Mouse (Mus musculus) ES-Bruce4 (cell line): ENCODE data around the gene Pibf1. TPM values are rescaled to one million over a fixed set of nuclear protein-coding genes. Genes with fewer than 3 reads are reported as not detected.

Source experiments
- H3K27ac ChIP-seq: 2 replicates; pipeline ENCODE4 v1.5.1; 2012; ENCODE audit warnings: low read length, inconsistent platforms; ENCODE audit not compliant: insufficient read depth
- H3K27me3 ChIP-seq: 2 replicates; pipeline ENCODE4 v1.6.1; 2012; ENCODE audit warnings: mild to moderate bottlenecking, low read length, inconsistent platforms; ENCODE audit not compliant: control insufficient read depth, poor library complexity, insufficient read depth, severe bottlenecking
- H3K36me3 ChIP-seq: 2 replicates; pipeline ENCODE4 v1.6.1; 2012; ENCODE audit warnings: inconsistent platforms, mild to moderate bottlenecking, low read length, moderate library complexity; ENCODE audit not compliant: control insufficient read depth, poor library complexity, insufficient read depth, severe bottlenecking
- H3K4me1 ChIP-seq: one replicate; pipeline ENCODE4 v1.8.1; 2011; ENCODE audit warnings: low read length; ENCODE audit not compliant: control insufficient read depth, insufficient read depth
- H3K4me3 ChIP-seq: 2 replicates; pipeline ENCODE4 v1.5.1; 2011; ENCODE audit warnings: low read depth, mild to moderate bottlenecking, low read length
- H3K9ac ChIP-seq: 2 replicates; pipeline ENCODE4 v1.6.1; 2012; ENCODE audit warnings: low read depth, mild to moderate bottlenecking, inconsistent platforms; ENCODE audit not compliant: poor library complexity, severe bottlenecking
- H3K9me3 ChIP-seq: replicated peaks from 2 replicates; pipeline ENCODE4 v1.6.1; 2012; ENCODE audit warnings: mild to moderate bottlenecking, low read length, inconsistent platforms; ENCODE audit not compliant: control insufficient read depth, poor library complexity, insufficient read depth, severe bottlenecking
- CTCF ChIP-seq: IDR thresholded peaks from one replicate; pipeline ENCODE4 v1.8.1; 2011; ENCODE audit warnings: low read depth, low read length
- EP300 ChIP-seq: IDR thresholded peaks from 2 replicates; pipeline ENCODE4 v1.6.1; 2011; ENCODE audit warnings: low read depth, low read length; ENCODE audit not compliant: insufficient read depth
- POLR2A ChIP-seq: IDR thresholded peaks from one replicate; pipeline ENCODE4 v1.8.1; 2011; ENCODE audit warnings: low read length; ENCODE audit not compliant: insufficient read depth
- polyA plus RNA-seq: library from polyadenylated mRNA; stranded (reverse); fragments of >200 nt; gene quantifications from 2 replicates; pipeline ENCODE4 v1.2.4, GENCODE M21; 2011; ENCODE audit warnings: low read depth; ENCODE audit not compliant: missing spikeins, insufficient read depth, insufficient read length

The Pibf1 gene
- polyA plus RNA-seq, 1 experiment, result 26.7 TPM

- Histone ChIP-seq H3K36me3 (peaks cover 7% of the 10 kb centered on the region), H3K4me3 (no peak overlapping the region), H3K27ac (no peak overlapping the region), H3K27me3 (no peaks in the 10 kb centered on the region), H3K9ac (peak overlapping the region; percentile 71), H3K4me1 (peaks cover 2% of the 10 kb centered on the region), H3K9me3 (no peaks in the 10 kb centered on the region)
- no peak for TF ChIP-seq EP300
- TF ChIP-seq CTCF, result no peak
- no peak for TF ChIP-seq POLR2A
Observed at GRCm38 (mm10) chr14:99295606-99296341, 196.6 kb downstream of the Pibf1 start.

GRCm38 (mm10) chr14:99298385-99299021, 199.3 kb downstream of the Pibf1 start, which contains the start of gene Klf5:
TSS of gene Klf5 (plus strand) at chr14:99298691.
- Histone ChIP-seq H3K9me3 (no peaks in the 10 kb centered on the region), H3K27me3 (no peaks in the 10 kb centered on the region), H3K4me1 (peaks cover 2% of the 10 kb centered on the region), H3K4me3 (peak within 1 kb of the TSS; percentile 100), H3K36me3 (peaks cover 33% of the 10 kb centered on the region), H3K9ac (peak within 1 kb of the TSS; percentile 98), H3K27ac (0 out of 2 replicates have a peak within 1 kb of the TSS, but pooled peaks have one; percentile 46)
- peak; percentile 38 for TF ChIP-seq POLR2A
- TF ChIP-seq CTCF, result no peak

GRCm38 (mm10) chr14:99299022-99299481, 199.8 kb downstream of the Pibf1 start:
- TF ChIP-seq EP300 (no peak), POLR2A (no peak), CTCF (no peak)
- H3K9me3 ChIP-seq, result no peaks in the 10 kb centered on the region
- H3K9ac ChIP-seq, result peak overlapping the region; percentile 98
- peaks cover 39% of the 10 kb centered on the region for H3K36me3 ChIP-seq
- peaks cover 3% of the 10 kb centered on the region for H3K4me1 ChIP-seq
- no peaks in the 10 kb centered on the region for H3K27me3 ChIP-seq
- 0 out of 2 replicates have a peak overlapping the region, but pooled peaks have one; percentile 46 for H3K27ac ChIP-seq
- peak overlapping the region; percentile 100 for H3K4me3 ChIP-seq

DNA sequence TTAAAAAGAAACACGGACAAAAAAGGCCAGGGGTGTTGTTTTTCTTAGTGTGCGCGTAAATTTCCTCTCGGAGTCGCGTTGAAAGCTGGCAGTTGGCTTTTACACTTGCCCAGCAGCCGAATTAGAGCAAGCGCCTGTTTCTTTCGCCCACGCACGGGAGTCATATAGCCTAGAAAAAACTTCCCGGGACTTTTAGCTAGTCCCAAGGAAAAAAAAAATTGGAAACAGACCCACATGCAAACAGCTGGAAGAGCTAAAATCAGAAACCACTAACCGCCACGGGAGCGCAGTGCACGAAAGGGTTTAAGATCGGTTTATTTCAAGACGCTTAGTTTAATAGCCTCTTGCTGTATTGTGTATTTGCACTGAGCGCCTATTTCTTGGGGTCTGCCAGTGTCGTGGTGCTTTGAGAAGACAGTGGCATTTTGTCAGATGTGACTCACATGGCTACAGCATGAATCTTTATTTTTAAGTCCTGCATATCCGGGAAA, 200.5 kb downstream of the Pibf1 start:
- Histone ChIP-seq H3K36me3 (peaks cover 46% of the 10 kb centered on the region), H3K9ac (peak overlapping the region; percentile 98), H3K4me1 (peaks cover 2% of the 10 kb centered on the region), H3K27ac (peak overlapping the region; percentile 46), H3K9me3 (no peaks in the 10 kb centered on the region), H3K27me3 (no peaks in the 10 kb centered on the region), H3K4me3 (peak overlapping the region; percentile 100)
- no peak for TF ChIP-seq POLR2A
- TF ChIP-seq EP300, result no peak
- TF ChIP-seq CTCF, result no peak

GRCm38 (mm10) chr14:99301472-99301871, 202.2 kb downstream of the Pibf1 start:
- TF ChIP-seq EP300 (no peak), CTCF (peak; percentile 31)
- Histone ChIP-seq H3K4me1 (peaks cover 2% of the 10 kb centered on the region), H3K4me3 (peak overlapping the region; percentile 72), H3K27ac (peak overlapping the region; percentile 41), H3K27me3 (no peaks in the 10 kb centered on the region), H3K9ac (peak overlapping the region; percentile 98), H3K36me3 (peaks cover 62% of the 10 kb centered on the region), H3K9me3 (no peaks in the 10 kb centered on the region)

Other genes with a start within 250 kb of the Pibf1 start
- 22.7 and 48.2 TPM in 2 replicates for gene Rpl36a-ps1, start 105.1 kb upstream of the Pibf1 start, polyA plus RNA-seq
- gene Mzt1, start 53.3 kb upstream of the Pibf1 start, polyA plus RNA-seq, result 98.0 and 109 TPM in 2 replicates
- gene Bora, start 53.2 kb upstream of the Pibf1 start, polyA plus RNA-seq, result 64.8 and 65.2 TPM in 2 replicates
- 86.8 and 87.3 TPM in 2 replicates for gene Dis3, start 346 bp downstream of the Pibf1 start, polyA plus RNA-seq
- 122 and 125 TPM in 2 replicates for gene Klf5, start 199.3 kb downstream of the Pibf1 start, polyA plus RNA-seq